Mouse (Mus musculus) T-helper 2 cell (primary cell): ENCODE measurements around the gene Nxpe4.
"Not testable (repeated sequence)": the region's sequence is repeated elsewhere in the genome, so short reads cannot be mapped to it uniquely, and the experiment has no call there.

Experiments
- in situ Hi-C: fragments of 300-600 bp; cut with MboI, MseI; formaldehyde crosslinking; loops from one replicate; pipeline ENCODE4 v1.15.1; 2025; ENCODE audit warnings: high pct_unique_total_duplicates

Nxpe4 gene

GRCm38 (mm10) chr9:48407549-48408327, 245.9 kb downstream of the Nxpe4 start:
- in situ Hi-C loops: loop anchor here (10.0 kb wide), 1 partner anchor 1023 kb away; no protein-coding TSS in a partner anchor

GRCm38 (mm10) chr9:48410217-48411035, 248.6 kb downstream of the Nxpe4 start:
- in situ Hi-C loops: no loop called here

- in situ Hi-C loops: no loop called here
Measured at GRCm38 (mm10) chr9:48413591-48413990, 251.8 kb downstream of the Nxpe4 start.

GRCm38 (mm10) chr9:48417366-48417765, 255.5 kb downstream of the Nxpe4 start:
- in situ Hi-C loops: not testable (repeated sequence)

- in situ Hi-C loops: no loop called here
Measured at GRCm38 (mm10) chr9:48417994-48418393, 256.2 kb downstream of the Nxpe4 start.

GRCm38 (mm10) chr9:48418397-48418796, 256.6 kb downstream of the Nxpe4 start:
- in situ Hi-C loops: no loop called here

- in situ Hi-C loops: no loop called here
Measured at GRCm38 (mm10) chr9:48418829-48419228, 257.0 kb downstream of the Nxpe4 start.

GRCm38 (mm10) chr9:48420437-48420836, 258.6 kb downstream of the Nxpe4 start:
- in situ Hi-C loops: no loop called here

- in situ Hi-C loops: no loop called here
Measured at GRCm38 (mm10) chr9:48421029-48421428, 259.2 kb downstream of the Nxpe4 start.

GRCm38 (mm10) chr9:48421561-48421960, 259.7 kb downstream of the Nxpe4 start:
- in situ Hi-C loops: no loop called here

- in situ Hi-C loops: no loop called here
Measured at GRCm38 (mm10) chr9:48422382-48422781, 260.6 kb downstream of the Nxpe4 start.

GRCm38 (mm10) chr9:48423256-48423655, 261.4 kb downstream of the Nxpe4 start:
- in situ Hi-C loops: no loop called here

- in situ Hi-C loops: no loop called here
Measured at GRCm38 (mm10) chr9:48427176-48427575, 265.4 kb downstream of the Nxpe4 start.

- in situ Hi-C loops: no loop called here
Measured at GRCm38 (mm10) chr9:48432449-48432848, 270.6 kb downstream of the Nxpe4 start.

- in situ Hi-C loops: no loop called here
Measured at GRCm38 (mm10) chr9:48443873-48444272, 282.1 kb downstream of the Nxpe4 start.

- in situ Hi-C loops: no loop called here
Measured at GRCm38 (mm10) chr9:48444821-48445220, 283.0 kb downstream of the Nxpe4 start.

GRCm38 (mm10) chr9:48447783-48448209, 286.0 kb downstream of the Nxpe4 start:
- in situ Hi-C loops: no loop called here
